Mouse (Mus musculus) left cerebral cortex, adult 2 months (tissue): ENCODE data around the gene Catsper4. TPM values are rescaled to one million over a fixed set of nuclear protein-coding genes. Genes with fewer than 3 reads are reported as not detected.

Experiments
- DNase-seq, 2 experiments: peaks; one replicate each; pipeline ENCODE4 v3.0.0; 2021 to 2022; ENCODE audit warnings: low spot score in 2 of 2, mixed read lengths in 1 of 2; ENCODE audit errors: extremely low spot score in 1 of 2
- H3K27ac ChIP-seq: fragments of 200-600 bp; 2 replicates; pipeline ENCODE4 v1.8.1; 2022
- H3K4me3 ChIP-seq: fragments of 200-600 bp; 2 replicates; pipeline ENCODE4 v1.8.1; 2022
- CTCF ChIP-seq: fragments of 200-600 bp; IDR thresholded peaks from 2 replicates; pipeline ENCODE4 v1.8.1; 2022; ENCODE audit warnings: antibody characterized with exemption, mild to moderate bottlenecking, moderate library complexity
- intact Hi-C: fragments of 180-260 bp; cut with DNase I; formaldehyde crosslinking; loops from one replicate; pipeline ENCODE4 v1.15.1; 2025
- total RNA-seq, 2 experiments: library from RNA; stranded (reverse); gene quantifications; 2 replicates each; pipeline ENCODE4 v1.2.3; 2021

The Catsper4 gene
- total RNA-seq, 2 experiments from 2014 or later: not detected

DNA sequence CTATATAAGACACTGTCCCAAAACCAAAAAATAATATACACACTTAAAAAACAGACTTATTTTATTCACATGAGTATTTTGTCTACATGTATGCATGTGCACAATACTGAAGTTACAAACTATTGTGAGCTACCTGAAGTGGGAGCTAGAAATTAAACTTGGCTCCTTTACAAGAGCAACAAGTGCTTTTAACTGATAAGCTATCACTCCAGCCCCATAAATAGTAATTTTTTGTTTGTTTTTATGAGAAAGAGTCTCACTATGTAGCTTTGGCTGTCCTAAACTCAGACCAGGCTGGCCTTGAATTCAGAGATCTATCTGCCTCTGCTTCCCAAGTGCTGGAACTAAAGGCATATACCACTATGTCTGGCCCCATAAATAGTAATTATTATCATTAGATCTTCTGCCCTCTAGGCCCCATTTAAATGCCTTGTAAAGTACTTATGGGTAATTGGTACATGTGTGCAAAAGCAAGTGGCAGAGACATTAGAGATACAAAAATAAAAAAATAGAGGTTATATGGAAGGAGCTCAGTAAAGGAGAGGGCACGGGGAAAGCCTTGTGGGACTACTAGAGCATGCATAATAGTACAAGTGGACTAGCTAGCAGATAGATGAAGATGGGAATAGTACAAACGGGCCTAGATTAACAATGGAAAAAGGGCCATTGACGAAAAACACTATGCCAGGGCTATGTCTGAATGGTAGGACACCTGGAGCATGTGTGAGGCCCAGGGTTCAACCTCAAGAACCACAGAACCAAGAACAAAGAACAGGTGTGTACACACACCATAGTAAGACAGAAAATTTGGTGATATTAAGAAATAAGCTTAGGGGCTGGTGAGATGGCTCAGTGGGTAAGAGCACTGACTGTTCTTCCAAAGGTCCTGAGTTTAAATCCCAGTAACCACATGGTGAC, 61.4 kb downstream of the Catsper4 start:
- DNase-seq: no peak
- H3K27ac ChIP-seq: no peak overlapping the region
- TF ChIP-seq CTCF: no peak
- intact Hi-C loops: no loop called here
- no peak overlapping the region for H3K4me3 ChIP-seq

DNA sequence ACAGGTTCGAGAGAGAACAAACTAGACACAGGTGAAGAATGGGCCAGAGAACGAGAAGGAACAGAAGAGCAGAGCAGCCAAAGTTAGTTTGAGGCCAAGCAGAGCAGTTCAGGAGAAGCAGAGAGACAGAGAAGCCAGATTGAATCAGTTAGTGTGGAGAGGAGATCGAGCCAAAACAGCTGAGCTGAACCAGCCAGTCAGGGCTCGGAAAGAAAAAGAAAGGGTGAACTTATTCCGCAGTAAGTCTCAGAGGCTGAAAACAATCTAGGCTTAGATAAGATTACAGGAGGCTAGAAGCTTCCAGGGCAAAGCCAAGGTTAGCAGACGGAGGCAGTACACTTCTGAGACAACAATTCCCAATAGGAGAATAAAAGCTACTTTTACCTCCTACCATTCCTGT, 62.2 kb downstream of the Catsper4 start:
- intact Hi-C loops: no loop called here
- no peak overlapping the region for H3K4me3 ChIP-seq
- no peak for DNase-seq
- TF ChIP-seq CTCF: no peak
- H3K27ac ChIP-seq: no peak overlapping the region

DNA sequence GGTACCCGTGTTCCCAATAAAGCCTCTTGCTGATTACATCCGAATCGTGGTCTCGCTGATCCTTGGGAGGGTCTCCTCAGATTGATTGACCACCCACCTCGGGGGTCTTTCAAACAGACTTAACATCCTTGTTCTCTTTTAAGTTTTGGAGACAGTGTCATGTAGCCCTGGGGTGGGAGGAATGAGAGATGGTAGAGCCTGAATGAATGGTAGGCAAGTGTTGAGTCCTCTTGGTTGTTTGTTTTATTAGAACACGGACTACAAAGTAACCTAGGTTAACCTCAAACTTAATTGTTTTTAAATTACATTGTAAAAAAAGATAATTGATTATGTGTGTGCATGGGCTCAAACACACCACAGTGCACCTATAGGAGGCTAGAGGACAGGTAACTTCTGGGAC, 62.6 kb downstream of the Catsper4 start:
- DNase-seq: no peak
- no peak for TF ChIP-seq CTCF

More for the DNA sequence above, 62.6 kb downstream of the Catsper4 start:
- Histone ChIP-seq H3K27ac (no peak overlapping the region), H3K4me3 (no peak overlapping the region)
- intact Hi-C loops: no loop called here

Other genes with a start within 250 kb of the Catsper4 start
- gene Dhdds, start 226.5 kb downstream of the Catsper4 start, total RNA-seq: 10 to 100 TPM; 61.4 to 62.2 TPM
- gene Lin28a, start 208.5 kb downstream of the Catsper4 start, total RNA-seq: not detected
- not detected for gene Zfp683, start 173.5 kb downstream of the Catsper4 start, total RNA-seq
- gene Crybg2, start 166.6 kb downstream of the Catsper4 start, total RNA-seq: 1 to 10 TPM; 2.3 to 2.4 TPM
- 1 to 10 TPM; 2.6 to 3.3 TPM for gene Cd52, start 132.3 kb downstream of the Catsper4 start, total RNA-seq
- 10 to 100 TPM; 39.7 to 47.1 TPM for gene Ubxn11, start 124.8 kb downstream of the Catsper4 start, total RNA-seq
- 100 to 1,000 TPM; 185 to 191 TPM for gene Sh3bgrl3, start 98.6 kb downstream of the Catsper4 start, total RNA-seq
- 10 to 100 TPM; 14.9 to 16.5 TPM for gene Cep85, start 40.3 kb downstream of the Catsper4 start, total RNA-seq
- not detected for gene Gm7534, start 24.4 kb downstream of the Catsper4 start, total RNA-seq
- gene Cnksr1, start 11.0 kb upstream of the Catsper4 start, total RNA-seq: under 1 TPM; 0.32 to 0.58 TPM
- gene E130218I03Rik, start 16.3 kb upstream of the Catsper4 start, total RNA-seq: not detected
- gene Zfp593, start 18.2 kb upstream of the Catsper4 start, total RNA-seq: 10 to 100 TPM; 11.6 to 12.9 TPM
- gene Gm30191, start 19.6 kb upstream of the Catsper4 start, total RNA-seq: not detected
- gene Grrp1, start 26.7 kb upstream of the Catsper4 start, total RNA-seq: 1 to 10 TPM; 3.0 to 3.6 TPM
- gene Pdik1l, start 60.5 kb upstream of the Catsper4 start, total RNA-seq: 10 to 100 TPM; 17.5 to 20.4 TPM
- under 1 TPM; 0.21 to 0.25 TPM for gene Trim63, start 87.7 kb upstream of the Catsper4 start, total RNA-seq
- not detected for gene Slc30a2, start 115.8 kb upstream of the Catsper4 start, total RNA-seq
- gene Extl1, start 156.5 kb upstream of the Catsper4 start, total RNA-seq: 10 to 100 TPM; 46.7 to 48.9 TPM
- gene Pafah2, start 168.9 kb upstream of the Catsper4 start, total RNA-seq: 1 to 10 TPM; 6.5 to 6.9 TPM
- gene Stmn1, start 240.9 kb upstream of the Catsper4 start, total RNA-seq: 1,000 to 10,000 TPM in 1 of 2 experiments, 100 to 1,000 TPM in 1; 990 to 1,034 TPM